ENCODE assay signal across 17 mouse cellular contexts in genomic region chr14:117918724-117919123, GRCm38 (mm10).
DNase-seq lines count a peak whose midpoint lies in the region.
"Had no signal": no experiment of that assay in that cellular context is flagged by ENCODE, and none has a peak within 500 bp of the region (broad histone marks: within the 10 kb centered on the region; RNA-seq: fewer than 3 reads in every experiment).

No protein-coding gene starts in this region.

- peak; percentile 48 to 75 for DNase-seq in frontal cortex, adult 2 months (ENCODE audit: extremely low spot score in 1 of 2, low spot score in 1 of 2)
- DNase-seq in frontal cortex, postnatal 10 days (ENCODE audit: low spot score in 2 of 2), result no peak
- peak; percentile 71 for DNase-seq in right cerebral cortex, adult 18-20 months
- no peak for DNase-seq in right cerebral cortex, postnatal 25 days
- DNase-seq in left cerebral cortex, postnatal 25 days (ENCODE audit: low spot score in 2 of 2), result peak; percentile 59 to 87
- DNase-seq in cerebellum, postnatal 25 days, result no peak
- DNase-seq in cerebellum, adult 9-11 months, result no peak
- DNase-seq: adrenal gland, postnatal 25 days; cerebellum, adult 9-10 months; gastrocnemius, adult 2 months; kidney, adult 2 months; kidney, postnatal 14 days; lung, adult 2 months; lung, postnatal 14 days; retina, postnatal 1 day; spleen, adult 18-20 months; thymus, postnatal 14 days had no signal

- intact Hi-C loops in left cerebral cortex, postnatal 25 days (cut with DNase I), result no loop called here

Comparison
In these comparisons a context has a peak if more than half of its experiments do, and no peak if none do; other contexts are left out.
1. DNase-seq: peak in frontal cortex, adult 2 months (2 of 2), right cerebral cortex, adult 18-20 months (single experiment) and left cerebral cortex, postnatal 25 days (2 of 2); none in frontal cortex, postnatal 10 days (0 of 2), right cerebral cortex, postnatal 25 days (single experiment), cerebellum, postnatal 25 days (0 of 2) and cerebellum, adult 9-11 months (single experiment).